In the genomic region with DNA sequence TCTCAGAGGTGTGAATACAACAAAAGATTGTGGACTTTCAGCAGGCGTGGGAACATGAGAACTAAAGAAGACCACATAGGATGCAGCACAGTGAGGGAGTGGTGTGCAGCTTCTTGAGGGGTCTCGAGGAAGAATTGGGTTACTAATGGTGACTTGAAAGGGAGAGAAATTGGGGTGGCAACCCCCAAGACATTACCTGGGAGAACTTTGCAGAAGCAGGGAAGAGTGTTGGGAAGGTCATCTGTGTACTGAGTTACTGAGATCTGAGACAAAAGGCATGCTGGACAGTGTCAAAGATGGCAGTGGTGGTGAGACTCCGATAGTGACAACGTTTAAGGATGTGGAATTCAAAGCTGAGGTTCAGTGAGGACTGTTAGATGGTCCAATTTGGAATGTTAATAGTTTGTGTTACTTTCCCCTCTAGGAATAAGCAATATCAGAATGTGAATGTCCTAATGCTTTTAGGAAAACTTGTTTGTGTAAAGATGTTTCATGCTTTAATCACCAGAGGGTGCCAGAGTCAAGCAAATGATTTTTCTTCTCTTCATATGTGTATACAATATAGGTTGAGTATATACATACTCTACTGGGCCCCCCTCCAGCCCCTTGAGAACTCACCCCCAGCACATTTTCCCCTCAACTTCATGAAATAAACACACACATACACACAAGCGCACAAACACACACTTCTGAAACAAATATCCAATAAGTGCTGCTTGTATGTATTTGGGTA, we compare ENCODE assay signal across 8 mouse cellular contexts.
DNase-seq lines count a peak whose midpoint lies in the region; ATAC-seq and TF ChIP-seq lines count a peak whose summit lies in the region.
"Not testable (repeated sequence)": the region's sequence is repeated elsewhere in the genome, so short reads cannot be mapped to it uniquely, and the experiment has no call there.

No protein-coding gene starts in this region.

- in situ Hi-C loops in ES-E14 (cut with MboI; ENCODE audit: low sequenced_read_pairs in 2 of 2, unreplicated experiment in 2 of 2): loop anchor here (25.0 kb wide), 3 partner anchors 288 to 387 kb away; a partner anchor contains a TSS

- DNase-seq in ES-E14 (ENCODE audit: low read depth, low spot score); stomach, postnatal 0 days (ENCODE audit: low spot score): not testable (repeated sequence)
- peak; percentile 66 for DNase-seq in hindbrain, embryonic 14.5 days (ENCODE audit: low spot score)

- H3K4me3 ChIP-seq in ES-E14 (ENCODE audit: insufficient read depth in 1 of 2, low read depth in 1 of 2, low read length in 2 of 2, poor library complexity in 1 of 2, severe bottlenecking in 1 of 2); hindbrain, embryonic 14.5 days (replicated peaks; ENCODE audit: low read length); kidney, embryonic 16.5 days (ENCODE audit: low read length); liver, embryonic 15.5 days (replicated peaks); midbrain, embryonic 13.5 days (replicated peaks); stomach, postnatal 0 days (ENCODE audit: low read depth, low read length): not testable (repeated sequence)

- not testable (repeated sequence) for H3K36me3 ChIP-seq in ES-E14 (ENCODE audit: control insufficient read depth, insufficient read depth, low read length, poor library complexity, severe bottlenecking); hindbrain, embryonic 14.5 days (replicated peaks; ENCODE audit: control insufficient read depth, insufficient read depth); kidney, embryonic 16.5 days (ENCODE audit: insufficient read depth, low read length); liver, embryonic 15.5 days (replicated peaks); midbrain, embryonic 13.5 days; stomach, postnatal 0 days (ENCODE audit: control insufficient read depth, insufficient read depth, low read length)

- H3K4me1 ChIP-seq in ES-E14 (ENCODE audit: control insufficient read depth in 2 of 2, insufficient read depth in 2 of 2, low read length in 2 of 2, poor library complexity in 1 of 2); hindbrain, embryonic 14.5 days (replicated peaks; ENCODE audit: control insufficient read depth, insufficient read depth, low read length); kidney, embryonic 16.5 days (ENCODE audit: insufficient read depth, low read length); liver, embryonic 15.5 days (replicated peaks); midbrain, embryonic 13.5 days (replicated peaks); stomach, postnatal 0 days (replicated peaks; ENCODE audit: control insufficient read depth, insufficient read depth): not testable (repeated sequence)

- not testable (repeated sequence) for TF ChIP-seq EP300 in stomach, postnatal 0 days (optimal IDR thresholded peaks at IDR 0.05)

- H3K9ac ChIP-seq in ES-E14 (ENCODE audit: insufficient read depth, low read depth, low read length, poor library complexity, severe bottlenecking); hindbrain, embryonic 14.5 days; kidney, embryonic 16.5 days (replicated peaks; ENCODE audit: low read length); liver, embryonic 15.5 days; midbrain, embryonic 13.5 days (replicated peaks); stomach, postnatal 0 days (ENCODE audit: low read length): not testable (repeated sequence)

- H3K27ac ChIP-seq in ES-E14 (ENCODE audit: insufficient read depth, low read depth, low read length, poor library complexity, severe bottlenecking); hindbrain, embryonic 14.5 days; kidney, embryonic 16.5 days (ENCODE audit: low read length); liver, embryonic 15.5 days (replicated peaks); midbrain, embryonic 13.5 days; stomach, postnatal 0 days (replicated peaks): not testable (repeated sequence)

- 56% methylated on average over 5 of the region's 5 CpGs for whole genome bisulfite sequencing in hindbrain, embryonic 14.5 days
- 49% methylated on average over 5 of the region's 5 CpGs for WGBS in kidney, embryonic 16.5 days
- 33% methylated on average over 5 of the region's 5 CpGs for WGBS in liver, embryonic 15.5 days (ENCODE audit: insufficient replicate concordance)
- 55% methylated on average over 5 of the region's 5 CpGs for WGBS in midbrain, embryonic 13.5 days
- 49% methylated on average over 5 of the region's 5 CpGs for WGBS in stomach, postnatal 0 days

- H3K27me3 ChIP-seq in hindbrain, embryonic 14.5 days (ENCODE audit: control insufficient read depth, insufficient read depth, low read length); kidney, embryonic 16.5 days (ENCODE audit: insufficient read depth, low read length); liver, embryonic 15.5 days; midbrain, embryonic 13.5 days; stomach, postnatal 0 days (ENCODE audit: control insufficient read depth, insufficient read depth, low read length): not testable (repeated sequence)

- H3K4me2 ChIP-seq in hindbrain, embryonic 14.5 days (replicated peaks); kidney, embryonic 16.5 days (replicated peaks; ENCODE audit: low read depth, low read length); liver, embryonic 15.5 days; midbrain, embryonic 13.5 days (replicated peaks); stomach, postnatal 0 days (replicated peaks; ENCODE audit: low read depth): not testable (repeated sequence)

- H3K9me3 ChIP-seq in ES-E14 (ENCODE audit: control insufficient read depth, insufficient read depth, low read depth, low read length); liver, embryonic 15.5 days (replicated peaks): not testable (repeated sequence)
- H3K9me3 ChIP-seq in hindbrain, embryonic 14.5 days (ENCODE audit: control insufficient read depth, low read length): peaks cover 79% of the 10 kb centered on the region
- peaks cover 34% of the 10 kb centered on the region for H3K9me3 ChIP-seq in kidney, embryonic 16.5 days (ENCODE audit: low read length)
- H3K9me3 ChIP-seq in midbrain, embryonic 13.5 days: peaks cover 49% of the 10 kb centered on the region
- H3K9me3 ChIP-seq in stomach, postnatal 0 days (ENCODE audit: control insufficient read depth, low read length): peaks cover 24% of the 10 kb centered on the region; the same call in 1 of the 2 replicates

- peak; percentile 62 for TF ChIP-seq CTCF in stomach, postnatal 0 days (IDR thresholded peaks at IDR 0.05; ENCODE audit: low read depth)

- ATAC-seq in common myeloid progenitor, adult 5-6 weeks (replicated peaks; ENCODE audit: low read depth, poor library complexity, severe bottlenecking): peak; percentile 71
- peak; percentile 57 for ATAC-seq in granulocyte monocyte progenitor cell, adult 5-6 weeks (replicated peaks; ENCODE audit: poor library complexity, severe bottlenecking)
- 0 out of 2 replicates have a peak, but pooled peaks have one; percentile 12 for ATAC-seq in hindbrain, embryonic 14.5 days (ENCODE audit: low FRiP score)
- ATAC-seq in kidney, embryonic 16.5 days (ENCODE audit: low FRiP score, low TSS enrichment): 0 out of 2 replicates have a peak, but pooled peaks have one; percentile 6
- peak; percentile 9; the same call in 1 of the 2 replicates for ATAC-seq in liver, embryonic 15.5 days (ENCODE audit: insufficient read depth)
- peak; percentile 29 for ATAC-seq in midbrain, embryonic 13.5 days
- ATAC-seq in stomach, postnatal 0 days (ENCODE audit: low FRiP score, low TSS enrichment): not testable (repeated sequence)

TF ChIP-seq in ES-E14, 5 proteins besides CTCF, POLR2A, EP300 and RAD21:
- peak; percentile 58 for TF ChIP-seq ZC3H11A (IDR thresholded peaks at IDR 0.05; ENCODE audit: borderline replicate concordance, low read depth, low read length)
